Mouse (Mus musculus) thymus, postnatal 4 days (tissue): ENCODE results near the gene Shisal2a.

Experiments
- DNase-seq: peaks from one replicate; pipeline ENCODE4 v3.0.0; 2021

Gene Shisal2a

GRCm38 (mm10) chr4:108335413-108335812 is 47.7 kb downstream of the Shisal2a start:
- no peak for DNase-seq

- no peak for DNase-seq
Measured at GRCm38 (mm10) chr4:108332041-108332440, 51.1 kb downstream of the Shisal2a start.

- DNase-seq = no peak
Measured at GRCm38 (mm10) chr4:108329840-108330239, 53.3 kb downstream of the Shisal2a start.

GRCm38 (mm10) chr4:108327730-108328484 is 55.2 kb downstream of the Shisal2a start, which contains the start of gene Coa7:
Gene Coa7 (plus strand): TSS chr4:108328140.
- peak; percentile 98 for DNase-seq

- no peak for DNase-seq
Measured at GRCm38 (mm10) chr4:108327071-108327579, 56.0 kb downstream of the Shisal2a start.

- DNase-seq = no peak
Measured at GRCm38 (mm10) chr4:108323588-108323987, 59.6 kb downstream of the Shisal2a start.

GRCm38 (mm10) chr4:108320627-108321380 is 62.3 kb downstream of the Shisal2a start:
- DNase-seq = no peak

- DNase-seq = peak; percentile 74
Measured at GRCm38 (mm10) chr4:108319747-108320146, 63.4 kb downstream of the Shisal2a start.

GRCm38 (mm10) chr4:108318649-108319615 is 64.2 kb downstream of the Shisal2a start:
- DNase-seq = peak; percentile 54
